Mouse (Mus musculus) B cell, adult 2 months (primary cell): ENCODE data around the gene Nmb.
A peak's percentile ranks its signal among the peaks of the same experiment; 100 is the strongest.

Experiments used
- DNase-seq, 2 experiments: peaks; one replicate each; pipeline ENCODE4 v3.0.0; 2022

The Nmb gene

GRCm38 (mm10) chr7:80897721-80898120 is 7.2 kb downstream of the Nmb start:
- DNase-seq, result no peak

GRCm38 (mm10) chr7:80897134-80897533 is 7.7 kb downstream of the Nmb start:
- DNase-seq, result no peak

GRCm38 (mm10) chr7:80894815-80895519 is 9.9 kb downstream of the Nmb start:
- DNase-seq, result no peak

- DNase-seq, result no peak
These were observed 10.7 kb downstream of the Nmb start for GRCm38 (mm10) chr7:80894196-80894595.

GRCm38 (mm10) chr7:80893753-80894129 is 11.1 kb downstream of the Nmb start:
- DNase-seq, result no peak

- no peak for DNase-seq
These were observed 11.7 kb downstream of the Nmb start for GRCm38 (mm10) chr7:80893086-80893752.

GRCm38 (mm10) chr7:80889841-80890241 is 15.0 kb downstream of the Nmb start:
- peak; percentile 78 for DNase-seq

- DNase-seq, result peak in 1 of 2 experiments; percentile 13
These were observed 15.8 kb downstream of the Nmb start for GRCm38 (mm10) chr7:80889021-80889511.

- no peak for DNase-seq
These were observed 16.3 kb downstream of the Nmb start for GRCm38 (mm10) chr7:80888595-80888994.

- DNase-seq, result peak; percentile 57 to 65
These were observed 19.2 kb downstream of the Nmb start for GRCm38 (mm10) chr7:80885666-80886065.

- DNase-seq, result peak; percentile 76 to 79
These were observed 21.9 kb downstream of the Nmb start for GRCm38 (mm10) chr7:80882830-80883505.

- no peak for DNase-seq
These were observed 29.1 kb downstream of the Nmb start for GRCm38 (mm10) chr7:80875727-80876126.

GRCm38 (mm10) chr7:80873631-80874030 is 31.2 kb downstream of the Nmb start:
- no peak for DNase-seq

- DNase-seq, result no peak
These were observed 31.8 kb downstream of the Nmb start for GRCm38 (mm10) chr7:80873038-80873437.

GRCm38 (mm10) chr7:80868686-80869085 is 36.2 kb downstream of the Nmb start:
- DNase-seq, result no peak

- DNase-seq, result no peak
These were observed 38.2 kb downstream of the Nmb start for GRCm38 (mm10) chr7:80866514-80867147.

- no peak for DNase-seq
These were observed 39.4 kb downstream of the Nmb start for GRCm38 (mm10) chr7:80865521-80865920.

- DNase-seq, result peak; percentile 43 to 65
These were observed 40.0 kb downstream of the Nmb start for GRCm38 (mm10) chr7:80864831-80865230.

GRCm38 (mm10) chr7:80864151-80864550 is 40.7 kb downstream of the Nmb start:
- DNase-seq, result no peak

- DNase-seq, result no peak
These were observed 41.4 kb downstream of the Nmb start for GRCm38 (mm10) chr7:80863520-80863919.

- no peak for DNase-seq
These were observed 42.4 kb downstream of the Nmb start for GRCm38 (mm10) chr7:80862475-80862874.

- DNase-seq, result peak; percentile 85
These were observed 44.1 kb downstream of the Nmb start, which contains the start of gene Zscan2 for GRCm38 (mm10) chr7:80860729-80861274. TSS of gene Zscan2 (plus strand) at chr7:80860920.

GRCm38 (mm10) chr7:80860227-80860626 is 44.6 kb downstream of the Nmb start:
- DNase-seq, result peak; percentile 66 to 71
